Mouse (Mus musculus) bone marrow macrophage, adult 2 months (primary cell): ENCODE measurements around the gene Gdf7.

ENCODE experiments used
- CTCF ChIP-seq: IDR thresholded peaks from 2 replicates; pipeline ENCODE4 v1.5.1; 2012; ENCODE audit warnings: low read depth, mild to moderate bottlenecking, low read length, moderate library complexity
- POLR2A ChIP-seq: IDR thresholded peaks from 2 replicates; pipeline ENCODE4 v1.6.1; 2012; ENCODE audit warnings: mild to moderate bottlenecking, low read depth, low read length, borderline replicate concordance

- TF ChIP-seq POLR2A (no peak), CTCF (no peak)
These were observed 1.7 kb downstream of the Gdf7 start for GRCm38 (mm10) chr12:8300111-8300480.
